Mouse (Mus musculus): ENCODE measurements around the gene Prickle1. TPM values are rescaled to one million over a fixed set of nuclear protein-coding genes. Genes with fewer than 3 reads are reported as not detected.

Gene Prickle1
- total RNA-seq, 2 experiments from 2014 or later, result 16.8 to 18.9 TPM

- intact Hi-C loops (cut with DNase I), result no loop called here
- no peak for DNase-seq (ENCODE audit: low spot score)
These were observed 121.4 kb downstream of the Prickle1 start for GRCm38 (mm10) chr15:93474277-93474676.

DNA sequence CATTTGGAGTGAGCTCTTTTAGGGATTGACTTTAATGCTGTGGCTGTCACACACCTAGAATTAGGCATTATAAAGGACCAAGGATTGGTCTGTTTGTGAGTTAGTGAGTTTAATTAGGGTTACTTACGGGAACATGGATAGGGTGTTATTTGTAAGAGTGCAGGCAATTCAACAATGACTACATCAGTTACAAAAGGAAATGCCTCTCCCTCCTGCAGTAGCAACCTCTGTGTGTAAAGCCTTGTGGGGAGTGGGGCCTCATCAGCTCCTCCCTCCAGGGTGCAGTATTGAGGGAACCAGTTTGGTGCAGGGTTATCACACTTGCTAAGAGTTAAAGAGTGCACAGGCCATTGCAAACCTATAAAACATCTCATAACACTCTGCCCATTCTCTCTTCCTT, 123.6 kb downstream of the Prickle1 start:
- intact Hi-C loops (cut with DNase I), result no loop called here
- no peak for DNase-seq (ENCODE audit: low spot score)

DNA sequence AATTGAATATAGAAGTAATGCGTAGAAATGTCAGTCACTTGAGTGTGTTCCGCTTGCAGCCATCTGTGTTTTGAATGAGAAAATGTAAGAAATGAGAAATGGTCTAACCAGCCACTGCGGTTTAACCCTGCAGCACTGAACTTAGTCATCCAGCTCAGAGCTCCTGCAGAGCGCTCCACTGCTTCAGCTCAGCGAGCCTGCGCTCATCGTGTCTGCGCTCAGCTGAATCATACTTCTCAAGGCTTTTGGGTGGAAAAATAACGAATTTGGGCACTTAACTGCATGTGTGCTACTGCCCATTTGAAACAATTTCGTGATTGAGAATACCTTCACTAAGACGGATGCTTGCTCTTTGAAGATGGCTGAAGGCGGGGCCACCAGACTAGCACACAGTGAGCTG, 124.0 kb downstream of the Prickle1 start:
- no peak for DNase-seq (ENCODE audit: low spot score)
- intact Hi-C loops (cut with DNase I), result no loop called here

GRCm38 (mm10) chr15:93461066-93461465, 134.6 kb downstream of the Prickle1 start:
- DNase-seq (ENCODE audit: low spot score), result no peak

DNA sequence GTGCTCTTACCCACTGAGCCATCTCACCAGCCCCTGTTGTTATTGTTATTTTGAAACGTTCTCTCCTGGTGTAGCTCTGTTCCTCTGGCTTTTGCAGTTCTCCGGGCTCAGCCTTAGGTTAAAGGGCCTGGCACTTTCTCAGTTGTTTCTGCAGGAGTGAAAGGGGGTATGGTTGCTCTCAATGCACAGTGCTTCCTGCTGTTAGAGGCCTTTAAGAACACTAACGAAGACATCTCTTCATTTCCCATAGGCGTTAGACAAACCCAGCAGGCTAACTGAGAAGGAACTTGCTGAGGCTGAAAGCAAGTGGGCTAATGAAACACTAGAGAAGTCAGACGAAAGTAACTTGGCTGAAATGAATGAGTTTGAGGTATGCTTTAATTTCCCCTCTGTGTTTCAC, 136.3 kb downstream of the Prickle1 start:
- DNase-seq (ENCODE audit: low spot score), result no peak
- intact Hi-C loops (cut with DNase I), result loop anchor here (5.0 to 10.0 kb wide), 2 partner anchors 53 to 755 kb away; no protein-coding TSS in a partner anchor

More at GRCm38 (mm10) chr15:93461066-93461465, 134.6 kb downstream of the Prickle1 start:
- intact Hi-C loops (cut with DNase I), result no loop called here

DNA sequence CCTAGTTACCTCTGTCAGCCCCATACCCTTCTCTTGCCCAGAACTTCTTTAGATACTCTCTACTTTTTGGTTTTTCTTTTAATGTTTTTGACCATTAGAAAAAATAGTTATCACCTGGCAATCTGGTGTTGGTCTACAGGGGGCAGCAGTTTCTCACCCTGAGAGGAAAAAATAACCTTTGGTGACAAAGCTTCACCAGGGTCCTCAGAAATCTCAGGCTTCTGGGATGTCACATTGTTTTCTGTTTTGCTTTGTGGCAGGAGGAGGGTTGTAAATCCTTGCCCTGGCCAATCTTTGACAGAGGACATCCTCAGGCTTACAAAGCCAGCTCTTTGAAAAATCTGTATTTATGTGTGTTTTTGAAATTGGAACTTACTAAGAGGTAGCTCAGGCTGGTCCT, 139.7 kb downstream of the Prickle1 start:
- intact Hi-C loops (cut with DNase I), result loop anchor here (5.0 to 10.0 kb wide), 2 partner anchors 56 to 759 kb away; no protein-coding TSS in a partner anchor
- DNase-seq (ENCODE audit: low spot score), result no peak

- intact Hi-C loops (cut with DNase I), result loop anchor here (10.0 kb wide), 1 partner anchor 762 kb away; no protein-coding TSS in a partner anchor
- no peak for DNase-seq (ENCODE audit: low spot score)
These were observed 142.4 kb downstream of the Prickle1 start for GRCm38 (mm10) chr15:93453296-93453695.

Other genes starting within 250 kb of the Prickle1 start
- gene Zcrb1, start 197.6 kb downstream of the Prickle1 start, total RNA-seq (2021), result 10 to 100 TPM; 85.7 to 87.2 TPM
- gene Pphln1, start 197.5 kb downstream of the Prickle1 start, total RNA-seq (2021), result 10 to 100 TPM; 19.2 to 22.0 TPM

Data from heart, postnatal 25 days (tissue).